Mouse (Mus musculus): ENCODE measurements at regions not wholly inside any gene's neighbourhood (a gene's known extent, or its start where the extent isn't known, plus 50 kb on each side); places are given as distances from the start of the nearest gene placed in this dataset.
"Not testable (repeated sequence)": the region's sequence is repeated elsewhere in the genome, so short reads cannot be mapped to it uniquely, and the experiment has no call there.

- H3K4me1 ChIP-seq (ENCODE audit: control insufficient read depth in 1 of 2, insufficient read depth in 2 of 2, low read length in 2 of 2), result no peaks in the 10 kb centered on the region
- TF ChIP-seq GABPA (IDR thresholded peaks at IDR 0.05; ENCODE audit: low read depth, low read length), result no peak
- TF ChIP-seq MAZ (IDR thresholded peaks at IDR 0.05; ENCODE audit: low read depth, low read length), result no peak
- DNase-seq (ENCODE audit: low read depth, low spot score), result no peak
These were observed 825.1 kb downstream of the Rab28 start for GRCm38 (mm10) chr5:40882886-40883285.

GRCm38 (mm10) chr5:40877756-40878155 lies 830.2 kb downstream of the Rab28 start:
- DNase-seq (ENCODE audit: low read depth, low spot score), result no peak
- no peak overlapping the region for H3K4me3 ChIP-seq (ENCODE audit: control insufficient read depth in 1 of 2, insufficient read depth in 1 of 2, low read depth in 2 of 2, low read length in 2 of 2)
- TF ChIP-seq CTCF (IDR thresholded peaks at IDR 0.05 in 2 of 3, conservative IDR thresholded peaks at IDR 0.05 in 1 of 3; ENCODE audit: control insufficient read depth in 1 of 3, insufficient read depth in 1 of 3, low read depth in 2 of 3, low read length in 3 of 3, poor library complexity in 1 of 3, severe bottlenecking in 1 of 3) (no peak), TAL1 (IDR thresholded peaks at IDR 0.05; ENCODE audit: low read length) (no peak), MAZ (IDR thresholded peaks at IDR 0.05; ENCODE audit: low read depth, low read length) (no peak), SMC3 (IDR thresholded peaks at IDR 0.05; ENCODE audit: low read depth, low read length) (no peak), USF2 (IDR thresholded peaks at IDR 0.05; ENCODE audit: borderline replicate concordance in 1 of 2, insufficient read depth in 1 of 2, low read depth in 1 of 2, low read length in 2 of 2) (no peak), HCFC1 (IDR thresholded peaks at IDR 0.05; ENCODE audit: low read depth, low read length) (no peak), SIN3A (IDR thresholded peaks at IDR 0.05; ENCODE audit: low read length) (no peak), MYB (IDR thresholded peaks at IDR 0.05; ENCODE audit: low read depth, low read length) (no peak), RCOR1 (IDR thresholded peaks at IDR 0.05; ENCODE audit: low read depth, low read length) (no peak), MXI1 (IDR thresholded peaks at IDR 0.05; ENCODE audit: low read depth, low read length) (no peak), MYC (IDR thresholded peaks at IDR 0.05; ENCODE audit: low read depth, low read length) (no peak), CHD1 (IDR thresholded peaks at IDR 0.05; ENCODE audit: low read depth, low read length) (no peak), KAT2A (conservative IDR thresholded peaks at IDR 0.05; ENCODE audit: low read depth, low read length) (no peak), GABPA (IDR thresholded peaks at IDR 0.05; ENCODE audit: low read depth, low read length) (no peak), POLR2AphosphoS2 (IDR thresholded peaks at IDR 0.05; ENCODE audit: low read length) (no peak), TBP (IDR thresholded peaks at IDR 0.05; ENCODE audit: low read depth, low read length) (no peak), NRF1 (IDR thresholded peaks at IDR 0.05; ENCODE audit: insufficient read depth, low read depth, low read length, poor library complexity, severe bottlenecking) (no peak), NELFE (IDR thresholded peaks at IDR 0.05; ENCODE audit: low read depth, low read length) (no peak)
- H3K9me3 ChIP-seq (replicated peaks; ENCODE audit: insufficient read depth, low read length), result no peaks in the 10 kb centered on the region
- H3K9ac ChIP-seq (ENCODE audit: control insufficient read depth, low read depth, low read length, poor library complexity, severe bottlenecking), result no peak overlapping the region
- no peaks in the 10 kb centered on the region for H3K36me3 ChIP-seq (ENCODE audit: control insufficient read depth in 1 of 2, insufficient read depth in 2 of 2, low read length in 2 of 2)
- H3K4me1 ChIP-seq (ENCODE audit: control insufficient read depth in 1 of 2, insufficient read depth in 2 of 2, low read length in 2 of 2), result no peaks in the 10 kb centered on the region
- no peak overlapping the region for H3K27ac ChIP-seq (ENCODE audit: control insufficient read depth, low read depth, low read length)
- H3K27me3 ChIP-seq (ENCODE audit: control insufficient read depth in 1 of 2, insufficient read depth in 2 of 2, low read length in 2 of 2), result no peaks in the 10 kb centered on the region
- H3K79me2 ChIP-seq (ENCODE audit: control insufficient read depth, insufficient read depth, low read length, poor library complexity), result no peaks in the 10 kb centered on the region

More at GRCm38 (mm10) chr5:40882886-40883285, 825.1 kb downstream of the Rab28 start:
- no peaks in the 10 kb centered on the region for H3K36me3 ChIP-seq (ENCODE audit: control insufficient read depth in 1 of 2, insufficient read depth in 2 of 2, low read length in 2 of 2)
- no peak overlapping the region for H3K9ac ChIP-seq (ENCODE audit: control insufficient read depth, low read depth, low read length, poor library complexity, severe bottlenecking)
- H3K4me3 ChIP-seq (ENCODE audit: control insufficient read depth in 1 of 2, insufficient read depth in 1 of 2, low read depth in 2 of 2, low read length in 2 of 2), result no peak overlapping the region
- no peaks in the 10 kb centered on the region for H3K27me3 ChIP-seq (ENCODE audit: control insufficient read depth in 1 of 2, insufficient read depth in 2 of 2, low read length in 2 of 2)
- no peaks in the 10 kb centered on the region for H3K79me2 ChIP-seq (ENCODE audit: control insufficient read depth, insufficient read depth, low read length, poor library complexity)
- no peaks in the 10 kb centered on the region for H3K9me3 ChIP-seq (replicated peaks; ENCODE audit: insufficient read depth, low read length)
- no peak overlapping the region for H3K27ac ChIP-seq (ENCODE audit: control insufficient read depth, low read depth, low read length)

DNA sequence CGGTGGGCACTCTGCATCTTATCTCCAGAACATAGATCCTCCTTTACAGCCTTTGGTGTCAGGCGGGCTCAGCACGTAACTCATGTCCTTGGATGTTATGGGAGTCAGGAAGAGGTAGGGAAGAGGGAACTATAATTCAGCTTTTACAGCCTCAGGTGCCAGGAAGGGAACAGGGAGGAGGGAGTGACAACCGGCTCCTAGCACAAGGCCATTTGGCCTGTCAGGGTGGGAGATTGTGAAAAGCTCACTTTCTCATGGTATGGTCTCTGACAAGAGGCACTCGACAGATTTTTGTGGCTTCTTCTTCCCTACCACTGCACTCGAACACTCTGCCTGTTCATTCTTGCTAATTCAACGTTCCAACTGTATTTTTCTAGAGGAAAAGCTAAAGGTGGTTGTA lies 845.6 kb downstream of the Rab28 start:
- not testable (repeated sequence) for H3K4me1 ChIP-seq (ENCODE audit: control insufficient read depth in 1 of 2, insufficient read depth in 2 of 2, low read length in 2 of 2); H3K36me3 ChIP-seq (ENCODE audit: control insufficient read depth in 1 of 2, insufficient read depth in 2 of 2, low read length in 2 of 2); H3K27me3 ChIP-seq (ENCODE audit: control insufficient read depth in 1 of 2, insufficient read depth in 2 of 2, low read length in 2 of 2); H3K79me2 ChIP-seq (ENCODE audit: control insufficient read depth, insufficient read depth, low read length, poor library complexity); H3K4me3 ChIP-seq (ENCODE audit: control insufficient read depth in 1 of 2, insufficient read depth in 1 of 2, low read depth in 2 of 2, low read length in 2 of 2); H3K9me3 ChIP-seq (replicated peaks; ENCODE audit: insufficient read depth, low read length); H3K27ac ChIP-seq (ENCODE audit: control insufficient read depth, low read depth, low read length); DNase-seq (ENCODE audit: low read depth, low spot score); H3K9ac ChIP-seq (ENCODE audit: control insufficient read depth, low read depth, low read length, poor library complexity, severe bottlenecking)

Measured in MEL (cell line).